Mouse (Mus musculus): ENCODE measurements at regions not wholly inside any gene's neighbourhood (a gene's known extent, or its start where the extent isn't known, plus 50 kb on each side); places are given as distances from the start of the nearest gene placed in this dataset.
A peak's percentile ranks its signal among the peaks of the same experiment; 100 is the strongest.

GRCm38 (mm10) chr11:117579720-117580119, 74.4 kb upstream of the Tnrc6c start:
- Histone ChIP-seq H3K4me3 (replicated peaks; ENCODE audit: low read length) (no peak overlapping the region), H3K9me3 (ENCODE audit: low read length) (peaks cover 10% of the 10 kb centered on the region), H3K27me3 (ENCODE audit: insufficient read depth, low read length) (no peaks in the 10 kb centered on the region), H3K4me1 (replicated peaks; ENCODE audit: low read depth, low read length) (peaks cover 4% of the 10 kb centered on the region), H3K36me3 (ENCODE audit: insufficient read depth, low read length) (no peaks in the 10 kb centered on the region)
- TF ChIP-seq POU5F1 (IDR thresholded peaks at IDR 0.05; ENCODE audit: borderline replicate concordance, low read length), result no peak
- no peak for TF ChIP-seq NANOG (IDR thresholded peaks at IDR 0.05; ENCODE audit: borderline replicate concordance, low read length)
- no peak for TF ChIP-seq CTCF (conservative IDR thresholded peaks at IDR 0.05; ENCODE audit: low read length)

- H3K4me1 ChIP-seq (replicated peaks; ENCODE audit: low read depth, low read length), result peaks cover 35% of the 10 kb centered on the region
- no peaks in the 10 kb centered on the region for H3K27me3 ChIP-seq (ENCODE audit: insufficient read depth, low read length)
- no peaks in the 10 kb centered on the region for H3K36me3 ChIP-seq (ENCODE audit: insufficient read depth, low read length)
- H3K4me3 ChIP-seq (replicated peaks; ENCODE audit: low read length), result no peak overlapping the region
- TF ChIP-seq NANOG (IDR thresholded peaks at IDR 0.05; ENCODE audit: borderline replicate concordance, low read length) (no peak), CTCF (conservative IDR thresholded peaks at IDR 0.05; ENCODE audit: low read length) (no peak), POU5F1 (IDR thresholded peaks at IDR 0.05; ENCODE audit: borderline replicate concordance, low read length) (no peak)
- peaks cover 19% of the 10 kb centered on the region for H3K9me3 ChIP-seq (ENCODE audit: low read length)
These were observed 70.6 kb upstream of the Tnrc6c start for GRCm38 (mm10) chr11:117583478-117583877.

- peaks cover 52% of the 10 kb centered on the region for H3K4me1 ChIP-seq (replicated peaks; ENCODE audit: low read depth, low read length)
- H3K27me3 ChIP-seq (ENCODE audit: insufficient read depth, low read length), result no peaks in the 10 kb centered on the region
- TF ChIP-seq NANOG (IDR thresholded peaks at IDR 0.05; ENCODE audit: borderline replicate concordance, low read length), result peak; percentile 97
- TF ChIP-seq POU5F1 (IDR thresholded peaks at IDR 0.05; ENCODE audit: borderline replicate concordance, low read length), result no peak
- TF ChIP-seq CTCF (conservative IDR thresholded peaks at IDR 0.05; ENCODE audit: low read length), result no peak
- no peaks in the 10 kb centered on the region for H3K36me3 ChIP-seq (ENCODE audit: insufficient read depth, low read length)
- no peak overlapping the region for H3K4me3 ChIP-seq (replicated peaks; ENCODE audit: low read length)
- H3K9me3 ChIP-seq (ENCODE audit: low read length), result peaks cover 20% of the 10 kb centered on the region
These were observed 68.5 kb upstream of the Tnrc6c start for GRCm38 (mm10) chr11:117585556-117585955.

- no peaks in the 10 kb centered on the region for H3K36me3 ChIP-seq (ENCODE audit: insufficient read depth, low read length)
- H3K27me3 ChIP-seq (ENCODE audit: insufficient read depth, low read length), result no peaks in the 10 kb centered on the region
- H3K4me3 ChIP-seq (replicated peaks; ENCODE audit: low read length), result peak overlapping the region; percentile 55
- peaks cover 25% of the 10 kb centered on the region for H3K9me3 ChIP-seq (ENCODE audit: low read length)
- TF ChIP-seq POU5F1 (IDR thresholded peaks at IDR 0.05; ENCODE audit: borderline replicate concordance, low read length) (no peak), CTCF (conservative IDR thresholded peaks at IDR 0.05; ENCODE audit: low read length) (no peak), NANOG (IDR thresholded peaks at IDR 0.05; ENCODE audit: borderline replicate concordance, low read length) (no peak)
- peaks cover 52% of the 10 kb centered on the region for H3K4me1 ChIP-seq (replicated peaks; ENCODE audit: low read depth, low read length)
These were observed 68.0 kb upstream of the Tnrc6c start for GRCm38 (mm10) chr11:117586063-117586462.

GRCm38 (mm10) chr11:117586857-117587425, 67.1 kb upstream of the Tnrc6c start:
- Histone ChIP-seq H3K27me3 (ENCODE audit: insufficient read depth, low read length) (no peaks in the 10 kb centered on the region), H3K36me3 (ENCODE audit: insufficient read depth, low read length) (peaks cover 3% of the 10 kb centered on the region; the same call in 1 of the 2 replicates)
- TF ChIP-seq POU5F1 (IDR thresholded peaks at IDR 0.05; ENCODE audit: borderline replicate concordance, low read length) (no peak), NANOG (IDR thresholded peaks at IDR 0.05; ENCODE audit: borderline replicate concordance, low read length) (no peak), CTCF (conservative IDR thresholded peaks at IDR 0.05; ENCODE audit: low read length) (no peak)

GRCm38 (mm10) chr11:117589006-117589405, 65.1 kb upstream of the Tnrc6c start:
- Histone ChIP-seq H3K4me1 (replicated peaks; ENCODE audit: low read depth, low read length) (peaks cover 65% of the 10 kb centered on the region), H3K9me3 (ENCODE audit: low read length) (peaks cover 20% of the 10 kb centered on the region), H3K27me3 (ENCODE audit: insufficient read depth, low read length) (no peaks in the 10 kb centered on the region), H3K4me3 (replicated peaks; ENCODE audit: low read length) (peak overlapping the region; percentile 64), H3K36me3 (ENCODE audit: insufficient read depth, low read length) (peaks cover 5% of the 10 kb centered on the region; the same call in 1 of the 2 replicates)
- TF ChIP-seq NANOG (IDR thresholded peaks at IDR 0.05; ENCODE audit: borderline replicate concordance, low read length) (no peak), CTCF (conservative IDR thresholded peaks at IDR 0.05; ENCODE audit: low read length) (no peak), POU5F1 (IDR thresholded peaks at IDR 0.05; ENCODE audit: borderline replicate concordance, low read length) (no peak)

More at GRCm38 (mm10) chr11:117586857-117587425, 67.1 kb upstream of the Tnrc6c start:
- Histone ChIP-seq H3K9me3 (ENCODE audit: low read length) (peaks cover 26% of the 10 kb centered on the region), H3K4me1 (replicated peaks; ENCODE audit: low read depth, low read length) (peaks cover 53% of the 10 kb centered on the region), H3K4me3 (replicated peaks; ENCODE audit: low read length) (peak overlapping the region; percentile 55)

- TF ChIP-seq POU5F1 (IDR thresholded peaks at IDR 0.05; ENCODE audit: borderline replicate concordance, low read length) (no peak), NANOG (IDR thresholded peaks at IDR 0.05; ENCODE audit: borderline replicate concordance, low read length) (no peak)
These were observed 64.7 kb upstream of the Tnrc6c start for GRCm38 (mm10) chr11:117589422-117589821.

GRCm38 (mm10) chr11:117592570-117592969, 61.5 kb upstream of the Tnrc6c start:
- Histone ChIP-seq H3K36me3 (ENCODE audit: insufficient read depth, low read length) (peaks cover 5% of the 10 kb centered on the region; the same call in 1 of the 2 replicates), H3K4me3 (replicated peaks; ENCODE audit: low read length) (no peak overlapping the region), H3K4me1 (replicated peaks; ENCODE audit: low read depth, low read length) (peaks cover 75% of the 10 kb centered on the region), H3K9me3 (ENCODE audit: low read length) (peaks cover 7% of the 10 kb centered on the region), H3K27me3 (ENCODE audit: insufficient read depth, low read length) (no peaks in the 10 kb centered on the region)
- TF ChIP-seq CTCF (conservative IDR thresholded peaks at IDR 0.05; ENCODE audit: low read length) (no peak), POU5F1 (IDR thresholded peaks at IDR 0.05; ENCODE audit: borderline replicate concordance, low read length) (no peak), NANOG (IDR thresholded peaks at IDR 0.05; ENCODE audit: borderline replicate concordance, low read length) (no peak)

More at GRCm38 (mm10) chr11:117589422-117589821, 64.7 kb upstream of the Tnrc6c start:
- Histone ChIP-seq H3K36me3 (ENCODE audit: insufficient read depth, low read length) (peaks cover 5% of the 10 kb centered on the region; the same call in 1 of the 2 replicates), H3K4me3 (replicated peaks; ENCODE audit: low read length) (peak overlapping the region; percentile 64), H3K9me3 (ENCODE audit: low read length) (peaks cover 18% of the 10 kb centered on the region), H3K27me3 (ENCODE audit: insufficient read depth, low read length) (no peaks in the 10 kb centered on the region), H3K4me1 (replicated peaks; ENCODE audit: low read depth, low read length) (peaks cover 68% of the 10 kb centered on the region)

Data from E14TG2a.4 (cell line).